Mouse (Mus musculus): Measurements from ENCODE around the gene Pias1.

- TF ChIP-seq CTCF (IDR thresholded peaks at IDR 0.05; ENCODE audit: control insufficient read depth, insufficient read depth, low read length) (no peak), POLR2A (IDR thresholded peaks at IDR 0.05; ENCODE audit: borderline replicate concordance, control insufficient read depth, low read depth, low read length) (no peak)
Observed at GRCm38 (mm10) chr9:62835705-62836446, 151.8 kb downstream of the Pias1 start.
